Mouse (Mus musculus): ENCODE measurements around the gene Igdcc4. TPM values are rescaled to one million over a fixed set of nuclear protein-coding genes. Genes with fewer than 3 reads are reported as not detected.
A peak's percentile ranks its signal among the peaks of the same experiment; 100 is the strongest.

Gene Igdcc4
- polyA plus RNA-seq, 1 experiment from 2014 or later, result 19.5 TPM

GRCm38 (mm10) chr9:65087490-65087889 is 13.8 kb upstream of the Igdcc4 start:
- H3K4me2 ChIP-seq (replicated peaks), result no peak overlapping the region
- no peaks in the 10 kb centered on the region for H3K9me3 ChIP-seq
- 68% methylated on average over 5 of the region's 5 CpGs for WGBS
- no peak overlapping the region for H3K27ac ChIP-seq (replicated peaks)
- H3K9ac ChIP-seq (replicated peaks), result no peak overlapping the region
- no peak overlapping the region for H3K4me3 ChIP-seq
- peaks cover 17% of the 10 kb centered on the region for H3K36me3 ChIP-seq
- no peak for ATAC-seq (ENCODE audit: low FRiP score, low read depth)
- no peaks in the 10 kb centered on the region for H3K27me3 ChIP-seq
- H3K4me1 ChIP-seq, result 0 out of 2 replicates have a peak, but pooled peaks cover 6% of the 10 kb centered on the region

GRCm38 (mm10) chr9:65094237-65094636 is 7.0 kb upstream of the Igdcc4 start:
- no peaks in the 10 kb centered on the region for H3K36me3 ChIP-seq
- H3K27ac ChIP-seq (replicated peaks), result no peak overlapping the region; the same call in 1 of the 2 replicates
- no peaks in the 10 kb centered on the region for H3K27me3 ChIP-seq
- peaks cover 14% of the 10 kb centered on the region for H3K4me1 ChIP-seq
- H3K4me3 ChIP-seq, result no peak overlapping the region
- H3K4me2 ChIP-seq (replicated peaks), result no peak overlapping the region
- no peaks in the 10 kb centered on the region for H3K9me3 ChIP-seq
- 38% methylated on average over 6 of the region's 6 CpGs for WGBS
- H3K9ac ChIP-seq (replicated peaks), result no peak overlapping the region
- 0 out of 2 replicates have a peak, but pooled peaks have one; percentile 44 for ATAC-seq (ENCODE audit: low FRiP score, low read depth)

GRCm38 (mm10) chr9:65101686-65102376 is 545 bp downstream of the Igdcc4 start:
- Histone ChIP-seq H3K4me3 (peak overlapping the region; percentile 83), H3K9me3 (no peaks in the 10 kb centered on the region), H3K27ac (replicated peaks) (peak overlapping the region; percentile 90), H3K36me3 (no peaks in the 10 kb centered on the region), H3K9ac (replicated peaks) (peak overlapping the region; percentile 95), H3K4me2 (replicated peaks) (peak overlapping the region; percentile 97), H3K27me3 (peaks cover 5% of the 10 kb centered on the region; the same call in 1 of the 2 replicates), H3K4me1 (peaks cover 25% of the 10 kb centered on the region)
- WGBS, result 1% methylated on average over 39 of the region's 39 CpGs
- ATAC-seq (ENCODE audit: low FRiP score, low read depth), result peak; percentile 77

GRCm38 (mm10) chr9:65102377-65103172 is 1.3 kb downstream of the Igdcc4 start:
- 1% methylated on average over 32 of the region's 36 CpGs for WGBS
- peaks cover 5% of the 10 kb centered on the region; the same call in 1 of the 2 replicates for H3K27me3 ChIP-seq
- no peaks in the 10 kb centered on the region for H3K36me3 ChIP-seq
- H3K9ac ChIP-seq (replicated peaks), result peak overlapping the region; percentile 95
- H3K27ac ChIP-seq (replicated peaks), result peak overlapping the region; percentile 90
- H3K9me3 ChIP-seq, result no peaks in the 10 kb centered on the region
- peak; percentile 81 for ATAC-seq (ENCODE audit: low FRiP score, low read depth)
- H3K4me1 ChIP-seq, result peaks cover 25% of the 10 kb centered on the region
- peak overlapping the region; percentile 83 for H3K4me3 ChIP-seq
- peak overlapping the region; percentile 97 for H3K4me2 ChIP-seq (replicated peaks)

GRCm38 (mm10) chr9:65103173-65103752 is 2.0 kb downstream of the Igdcc4 start:
- Histone ChIP-seq H3K27me3 (peaks cover 5% of the 10 kb centered on the region; the same call in 1 of the 2 replicates), H3K9ac (replicated peaks) (peak overlapping the region; percentile 95), H3K27ac (replicated peaks) (peak overlapping the region; percentile 90), H3K4me1 (peaks cover 28% of the 10 kb centered on the region), H3K4me2 (replicated peaks) (peak overlapping the region; percentile 97), H3K4me3 (peak overlapping the region; percentile 83), H3K36me3 (no peaks in the 10 kb centered on the region), H3K9me3 (no peaks in the 10 kb centered on the region)
- WGBS, result 20% methylated on average over 8 of the region's 8 CpGs
- ATAC-seq (ENCODE audit: low FRiP score, low read depth), result 0 out of 2 replicates have a peak, but pooled peaks have one; percentile 1

- Histone ChIP-seq H3K27ac (replicated peaks) (no peak overlapping the region), H3K9me3 (no peaks in the 10 kb centered on the region), H3K4me1 (peaks cover 52% of the 10 kb centered on the region), H3K4me3 (no peak overlapping the region), H3K9ac (replicated peaks) (no peak overlapping the region), H3K4me2 (replicated peaks) (no peak overlapping the region), H3K27me3 (peaks cover 5% of the 10 kb centered on the region; the same call in 1 of the 2 replicates), H3K36me3 (no peaks in the 10 kb centered on the region)
- WGBS, result 96% methylated on average over 4 of the region's 4 CpGs
- no peak for ATAC-seq (ENCODE audit: low FRiP score, low read depth)
These were observed 5.5 kb downstream of the Igdcc4 start for GRCm38 (mm10) chr9:65106821-65107220.

- no peak overlapping the region for H3K4me3 ChIP-seq
- H3K27me3 ChIP-seq, result peaks cover 5% of the 10 kb centered on the region; the same call in 1 of the 2 replicates
- H3K4me1 ChIP-seq, result peaks cover 42% of the 10 kb centered on the region
- no peak overlapping the region for H3K4me2 ChIP-seq (replicated peaks)
- H3K9ac ChIP-seq (replicated peaks), result no peak overlapping the region
- H3K36me3 ChIP-seq, result no peaks in the 10 kb centered on the region
- H3K27ac ChIP-seq (replicated peaks), result no peak overlapping the region; the same call in 1 of the 2 replicates
- WGBS, result 87% methylated on average over 1 of the region's 1 CpGs
- no peak for ATAC-seq (ENCODE audit: low FRiP score, low read depth)
- H3K9me3 ChIP-seq, result no peaks in the 10 kb centered on the region
These were observed 6.6 kb downstream of the Igdcc4 start for GRCm38 (mm10) chr9:65107893-65108292.

- Histone ChIP-seq H3K27ac (replicated peaks) (peak overlapping the region; percentile 90), H3K9me3 (no peaks in the 10 kb centered on the region), H3K4me2 (replicated peaks) (peak overlapping the region; percentile 36), H3K36me3 (peaks cover 4% of the 10 kb centered on the region), H3K27me3 (no peaks in the 10 kb centered on the region; the same call in 1 of the 2 replicates), H3K4me1 (peaks cover 29% of the 10 kb centered on the region), H3K4me3 (peak overlapping the region; percentile 16), H3K9ac (replicated peaks) (peak overlapping the region; percentile 43; the same call in 1 of the 2 replicates)
- whole genome bisulfite sequencing, result 4% methylated on average over 24 of the region's 24 CpGs
- ATAC-seq (ENCODE audit: low FRiP score, low read depth), result peak; percentile 94
These were observed 8.1 kb downstream of the Igdcc4 start for GRCm38 (mm10) chr9:65109132-65110072.

- H3K27me3 ChIP-seq, result no peaks in the 10 kb centered on the region; the same call in 1 of the 2 replicates
- WGBS, result 90% methylated on average over 5 of the region's 5 CpGs
- ATAC-seq (ENCODE audit: low FRiP score, low read depth), result no peak
- no peak overlapping the region for H3K4me2 ChIP-seq (replicated peaks)
- H3K36me3 ChIP-seq, result peaks cover 18% of the 10 kb centered on the region
- no peaks in the 10 kb centered on the region for H3K9me3 ChIP-seq
- H3K4me3 ChIP-seq, result no peak overlapping the region
- H3K9ac ChIP-seq (replicated peaks), result no peak overlapping the region
- no peak overlapping the region for H3K27ac ChIP-seq (replicated peaks)
- peaks cover 29% of the 10 kb centered on the region for H3K4me1 ChIP-seq
These were observed 10.4 kb downstream of the Igdcc4 start for GRCm38 (mm10) chr9:65111698-65112097.

- H3K4me3 ChIP-seq, result no peak overlapping the region
- no peak overlapping the region for H3K4me2 ChIP-seq (replicated peaks)
- H3K27me3 ChIP-seq, result no peaks in the 10 kb centered on the region; the same call in 1 of the 2 replicates
- H3K9ac ChIP-seq (replicated peaks), result no peak overlapping the region
- no peak overlapping the region for H3K27ac ChIP-seq (replicated peaks)
- 98% methylated on average over 2 of the region's 2 CpGs for WGBS
- H3K36me3 ChIP-seq, result peaks cover 31% of the 10 kb centered on the region
- no peak for ATAC-seq (ENCODE audit: low FRiP score, low read depth)
- H3K4me1 ChIP-seq, result peaks cover 23% of the 10 kb centered on the region
- no peaks in the 10 kb centered on the region for H3K9me3 ChIP-seq
These were observed 12.4 kb downstream of the Igdcc4 start for GRCm38 (mm10) chr9:65113694-65114093.

- Histone ChIP-seq H3K4me3 (no peak overlapping the region), H3K4me2 (replicated peaks) (no peak overlapping the region), H3K27ac (replicated peaks) (no peak overlapping the region), H3K4me1 (peaks cover 1% of the 10 kb centered on the region), H3K9me3 (no peaks in the 10 kb centered on the region), H3K36me3 (peaks cover 37% of the 10 kb centered on the region), H3K9ac (replicated peaks) (no peak overlapping the region), H3K27me3 (no peaks in the 10 kb centered on the region; the same call in 1 of the 2 replicates)
- no peak for ATAC-seq (ENCODE audit: low FRiP score, low read depth)
- 70% methylated on average over 2 of the region's 2 CpGs for WGBS
These were observed 14.6 kb downstream of the Igdcc4 start for GRCm38 (mm10) chr9:65115891-65116290.

Data from midbrain, embryonic 12.5 days (tissue).